Mouse (Mus musculus): ENCODE results near the gene Snai1.

DNA sequence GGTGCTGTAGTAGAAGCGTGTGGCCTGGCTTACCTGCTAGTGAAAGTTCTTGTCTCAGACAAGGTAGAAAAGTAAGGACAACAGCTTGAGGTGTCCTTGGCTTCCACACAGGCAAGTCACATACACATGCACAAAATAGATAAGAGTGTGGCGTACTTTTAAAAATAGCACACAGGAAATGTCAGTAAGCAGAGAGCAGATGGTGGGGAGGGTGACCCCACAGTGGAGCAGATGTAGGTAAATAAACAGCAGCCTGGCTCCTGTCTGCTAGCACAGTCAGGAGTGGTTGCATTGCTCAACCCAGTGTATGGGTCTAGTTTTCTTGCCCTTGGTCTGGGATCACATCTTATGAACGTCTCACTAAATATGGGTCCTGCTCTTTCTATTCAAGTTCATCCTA is 27.5 kb upstream of the Snai1 start:
- TF ChIP-seq POLR2A (IDR thresholded peaks at IDR 0.05; ENCODE audit: borderline replicate concordance, control insufficient read depth, low read depth, low read length) (no peak), CTCF (IDR thresholded peaks at IDR 0.05; ENCODE audit: control insufficient read depth, insufficient read depth, low read length) (no peak)

Data from bone marrow, adult 2 months (tissue).